Mouse (Mus musculus) right cerebral cortex, adult 18-20 months (tissue): ENCODE results near the gene Zscan25.
"Not testable (repeated sequence)": the region's sequence is repeated elsewhere in the genome, so short reads cannot be mapped to it uniquely, and the experiment has no call there.

ENCODE experiments used
- DNase-seq: peaks from one replicate; pipeline ENCODE4 v3.0.0; 2022; ENCODE audit warnings: mixed read lengths

Gene Zscan25

DNA sequence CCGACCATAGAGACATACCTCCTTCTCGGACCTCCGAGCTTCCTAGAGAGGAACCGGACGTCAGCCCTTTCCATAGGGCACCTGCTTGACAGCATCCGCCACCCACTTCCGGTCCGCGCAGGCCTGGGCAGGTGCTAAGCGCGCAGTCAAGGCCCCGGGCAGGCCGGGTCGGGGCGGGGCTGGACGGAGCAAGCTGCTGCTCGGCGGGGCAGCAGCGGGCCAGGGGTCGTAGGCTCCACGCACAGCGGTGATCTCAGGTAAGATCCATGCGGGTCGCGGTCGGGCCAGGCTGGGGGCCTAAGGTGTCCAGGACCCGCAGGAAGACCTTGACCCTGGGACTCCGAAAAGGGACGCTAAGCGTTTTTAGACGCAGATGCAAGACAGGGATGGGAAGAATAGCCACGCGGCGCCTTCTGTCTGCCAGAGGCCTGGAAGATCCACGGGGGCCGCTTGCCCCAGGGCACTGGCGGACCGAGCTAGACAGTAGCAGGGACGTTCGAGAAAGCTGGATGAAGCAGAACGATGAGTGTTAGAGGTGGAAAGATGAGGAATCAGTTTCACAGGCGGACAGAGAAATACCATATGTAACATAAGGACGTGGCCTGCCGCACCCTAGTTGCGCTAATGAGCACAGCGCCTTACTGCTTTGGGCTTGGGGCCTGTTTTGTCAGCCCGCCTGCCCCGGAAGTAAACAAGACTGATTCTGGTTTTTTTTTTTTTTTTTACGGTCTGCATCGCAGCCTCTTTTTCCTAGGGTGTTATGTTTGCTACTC, at the start of gene Zscan25:
Gene Zscan25 (plus strand): TSS at position 130 of the 773 bp plus-strand sequence.
- peak; percentile 94 for DNase-seq

DNA sequence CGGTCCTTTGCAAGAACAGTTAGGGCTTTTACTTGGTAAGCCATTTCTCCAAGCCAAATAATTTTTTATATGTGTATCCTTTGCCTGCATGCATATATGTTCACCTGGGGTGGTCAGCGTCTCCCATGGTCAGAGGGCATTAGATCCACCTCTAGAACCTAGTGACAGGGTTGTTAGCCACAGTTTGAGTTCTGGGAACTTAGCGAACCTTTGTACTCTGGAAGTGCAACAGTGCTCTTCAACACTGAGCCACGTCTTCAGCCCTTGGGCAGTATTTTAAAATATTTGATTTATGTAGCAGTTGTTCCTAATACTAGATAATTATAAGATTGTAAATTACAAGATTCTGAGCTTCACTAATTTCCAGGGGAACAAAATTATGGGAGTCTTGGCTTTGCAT, 49.7 kb upstream of the Zscan25 start:
- no peak for DNase-seq

DNA sequence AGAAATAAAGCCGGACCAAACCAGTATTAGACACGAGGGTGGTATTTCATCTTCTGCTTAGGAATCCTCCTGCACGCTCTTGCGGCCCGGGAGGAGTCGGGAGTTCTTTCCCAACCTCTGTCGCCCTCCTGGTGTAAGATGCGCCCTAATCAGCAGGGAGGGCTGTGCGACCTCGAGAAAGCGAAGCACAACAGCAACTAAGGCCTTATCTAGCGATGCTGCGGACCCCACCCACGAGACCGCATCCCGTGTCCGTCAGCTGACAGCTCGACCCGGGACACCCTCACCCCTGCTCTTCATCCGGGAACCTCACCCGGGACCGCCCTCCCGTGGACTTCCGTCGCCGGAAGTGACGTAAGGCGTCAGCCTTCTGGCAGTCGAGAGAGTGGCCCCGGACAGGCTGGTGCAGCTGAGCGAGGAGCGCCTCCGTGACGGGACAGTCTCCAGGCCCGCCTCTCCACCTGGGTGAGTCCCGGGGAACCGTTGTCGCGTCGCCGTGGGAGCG, 48.9 kb upstream of the Zscan25 start, which contains the start of gene Zfp655:
Gene Zfp655 (plus strand): TSS at position 349 of the 505 bp plus-strand sequence.
- peak; percentile 98 for DNase-seq

DNA sequence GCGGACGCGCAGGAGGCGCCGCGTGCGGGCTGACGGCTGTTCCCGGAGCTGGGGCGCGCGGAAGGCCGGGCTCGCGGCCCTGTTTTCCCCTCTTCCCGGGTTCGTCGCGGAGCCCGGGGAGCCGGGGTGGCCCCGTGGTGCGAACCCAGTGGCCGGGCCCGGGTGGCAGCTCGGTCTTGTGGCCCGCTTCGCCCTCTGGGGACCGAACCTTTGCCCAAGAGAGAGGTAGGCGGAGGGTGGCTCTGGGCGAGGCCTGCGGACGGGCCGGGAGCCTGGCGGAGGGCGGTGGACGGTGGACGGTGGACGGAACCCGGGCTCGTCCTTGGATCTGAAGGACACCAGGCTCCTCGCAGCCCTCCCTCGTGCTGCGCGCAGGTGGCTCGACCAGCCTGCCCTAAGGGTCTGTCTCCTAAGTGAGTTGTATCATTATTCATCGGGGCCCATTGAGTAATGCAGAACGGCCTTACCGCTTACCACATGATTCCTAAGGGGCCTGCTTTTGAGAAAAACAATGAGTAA, 48.3 kb upstream of the Zscan25 start:
- no peak for DNase-seq

DNA sequence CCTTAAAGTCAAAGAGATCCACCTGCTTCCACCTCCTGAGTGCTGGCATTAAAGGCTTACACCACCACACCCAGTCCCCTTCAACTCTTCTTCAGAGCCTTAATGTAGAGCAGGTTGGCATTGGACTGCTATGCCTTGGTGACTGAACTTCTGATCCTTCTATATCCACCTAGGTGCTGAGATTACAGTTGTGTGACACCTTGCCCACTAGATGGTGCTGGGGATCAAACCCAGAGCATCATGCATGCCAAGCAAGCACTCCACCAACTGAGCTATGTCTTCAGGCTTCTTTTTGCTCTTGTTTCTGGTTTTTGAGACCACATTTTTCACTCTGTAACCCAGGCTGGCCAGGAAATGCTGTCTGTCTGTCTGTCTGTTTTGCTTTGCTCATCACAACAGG, 45.7 kb upstream of the Zscan25 start:
- DNase-seq = peak; percentile 25

DNA sequence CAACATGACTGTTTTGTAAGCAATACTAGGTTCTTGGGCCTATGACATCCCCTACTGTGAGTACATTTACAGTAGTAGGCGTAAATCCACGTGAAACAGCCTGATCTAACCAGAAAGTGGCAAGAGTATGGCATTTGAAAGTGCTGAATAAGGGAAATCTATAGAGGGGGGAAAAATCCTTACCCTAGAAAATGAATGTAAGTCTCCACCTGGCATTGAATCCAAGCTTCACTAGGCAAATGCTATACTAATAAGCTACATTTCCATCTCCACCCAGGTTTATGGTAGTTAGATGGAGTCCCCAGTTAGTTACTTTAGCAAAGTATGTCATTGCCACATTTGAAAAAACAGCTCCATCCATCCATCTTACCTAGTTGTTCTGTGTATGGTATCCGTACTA, 30.8 kb upstream of the Zscan25 start:
- DNase-seq = no peak

DNA sequence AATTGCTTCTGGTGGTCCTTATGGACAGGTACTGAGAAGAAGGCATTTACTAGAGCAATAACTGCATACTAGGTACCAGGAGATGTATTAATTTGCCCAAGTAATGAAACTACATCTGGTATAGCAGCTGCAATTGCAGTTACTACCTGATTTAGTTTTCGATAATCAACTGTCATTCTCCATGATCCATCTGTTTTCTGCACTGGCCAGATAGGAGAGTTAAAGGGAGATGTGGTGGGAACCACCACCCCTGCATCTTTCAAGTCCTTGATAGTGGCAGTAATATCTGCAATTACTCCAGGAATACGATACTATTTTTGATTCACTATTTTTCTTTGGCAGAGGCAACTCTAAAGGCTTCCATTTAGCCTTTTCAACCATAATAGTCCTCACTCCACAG, 6.7 kb upstream of the Zscan25 start:
- not testable (repeated sequence) for DNase-seq

DNA sequence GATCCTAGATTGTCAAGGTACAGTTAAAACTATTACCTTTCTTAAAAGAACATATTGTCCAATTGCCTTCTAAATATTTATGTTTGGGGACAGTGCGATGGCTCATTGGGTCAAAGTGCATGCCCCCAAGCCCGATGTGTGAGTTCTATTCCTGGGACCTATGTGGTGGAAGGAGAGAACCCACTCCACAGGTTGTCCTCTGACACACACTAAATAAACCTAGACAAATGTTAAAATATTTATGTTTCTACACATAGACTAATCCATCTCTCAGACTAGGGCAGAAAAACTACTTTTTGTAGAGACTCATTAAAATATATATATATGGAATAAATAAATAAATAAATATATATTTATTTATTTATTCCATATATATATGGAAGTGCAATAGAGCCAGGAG, 352 bp upstream of the Zscan25 start:
- no peak for DNase-seq

DNA sequence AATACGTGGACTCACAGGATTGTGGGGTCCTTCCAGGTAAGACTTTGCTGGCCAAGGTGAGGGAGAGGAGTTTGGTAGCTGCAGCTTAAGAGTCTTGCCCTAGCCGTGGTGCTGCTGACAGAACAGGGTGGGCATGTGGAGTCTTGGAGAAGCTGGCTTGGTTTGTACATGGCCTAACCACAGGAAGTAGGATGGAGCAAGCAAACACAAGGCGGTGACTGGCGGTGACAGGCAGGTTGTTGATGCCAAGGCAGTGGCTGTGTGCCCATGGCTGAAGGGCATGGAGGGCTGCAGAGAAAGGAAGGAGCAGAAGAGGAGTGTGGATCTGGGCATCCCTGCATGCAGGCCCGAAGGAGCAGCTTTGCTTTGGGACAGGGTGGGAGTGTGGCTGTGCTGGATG, 8.1 kb downstream of the Zscan25 start:
- DNase-seq = no peak

DNA sequence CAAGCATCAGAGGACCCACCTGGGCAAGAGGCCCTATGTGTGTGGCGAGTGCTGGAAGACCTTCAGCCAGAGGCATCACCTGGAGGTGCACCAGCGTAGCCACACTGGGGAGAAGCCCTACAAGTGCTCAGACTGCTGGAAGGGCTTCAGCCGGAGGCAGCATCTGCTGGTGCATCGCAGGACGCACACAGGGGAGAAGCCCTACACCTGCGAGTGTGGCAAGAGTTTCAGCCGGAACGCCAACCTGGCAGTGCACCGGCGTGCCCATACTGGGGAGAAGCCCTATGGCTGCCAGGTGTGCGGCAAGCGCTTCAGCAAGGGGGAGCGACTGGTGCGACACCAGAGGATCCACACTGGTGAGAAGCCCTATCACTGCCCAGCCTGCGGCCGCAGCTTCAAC, 10.4 kb downstream of the Zscan25 start:
- no peak for DNase-seq

DNA sequence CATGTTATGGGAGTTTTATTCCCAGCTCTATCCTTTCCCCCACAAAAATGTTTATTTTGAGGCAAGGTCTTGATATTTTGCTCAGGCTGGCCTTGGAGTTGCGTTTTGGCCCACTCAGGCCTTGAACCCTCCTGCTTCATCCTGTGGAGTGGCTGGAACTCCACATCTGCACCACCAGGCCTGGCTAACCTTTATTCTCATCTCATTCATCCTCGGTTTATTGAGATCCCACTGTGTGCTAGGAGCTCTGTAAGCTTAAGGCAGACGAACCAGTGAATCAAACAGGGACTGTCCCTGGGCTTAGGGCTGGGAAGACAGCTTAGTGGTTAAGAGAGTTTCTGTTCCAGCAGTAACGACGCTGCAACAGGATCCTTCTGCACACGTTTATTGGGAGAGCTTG, 12.1 kb downstream of the Zscan25 start:
- DNase-seq = no peak

DNA sequence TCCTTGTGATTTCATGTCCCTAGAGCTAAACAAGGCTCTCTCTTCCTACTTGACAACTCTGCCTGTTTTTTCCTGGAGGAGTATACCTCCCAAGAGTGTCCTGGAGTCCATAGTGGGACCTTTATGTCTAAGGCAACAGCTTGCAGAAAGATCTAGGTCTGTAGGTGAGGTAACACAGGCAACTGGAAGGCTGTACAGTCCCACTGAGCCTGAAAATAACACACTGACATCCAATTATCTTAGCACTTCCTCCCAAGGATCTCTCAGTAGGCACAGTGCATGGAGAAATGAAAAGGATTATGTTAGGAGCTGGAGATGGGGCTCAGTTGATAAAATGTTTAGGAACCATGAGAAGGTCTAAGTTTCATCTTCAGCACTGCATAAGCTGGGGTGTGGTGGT, 20.2 kb downstream of the Zscan25 start:
- DNase-seq = no peak

DNA sequence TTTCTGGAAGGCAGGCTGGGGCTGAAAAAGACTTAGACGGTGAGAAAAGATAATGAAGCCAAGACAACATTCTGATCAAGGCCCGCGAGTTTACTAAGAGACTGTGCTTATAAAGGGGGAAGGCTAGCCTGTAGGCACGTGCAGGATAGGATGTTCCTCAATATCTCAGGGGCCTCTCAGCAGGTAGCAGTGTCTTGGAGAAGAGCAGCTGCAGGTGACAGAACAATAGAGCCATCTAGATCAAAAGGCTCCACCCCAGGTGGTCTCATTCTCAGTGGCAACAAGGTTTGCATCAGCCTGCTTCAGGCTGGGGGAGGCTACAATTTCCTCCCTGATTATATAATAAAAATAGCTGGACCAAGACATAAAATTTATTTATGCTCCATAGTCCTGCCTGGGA, 21.5 kb downstream of the Zscan25 start:
- DNase-seq = not testable (repeated sequence)

DNA sequence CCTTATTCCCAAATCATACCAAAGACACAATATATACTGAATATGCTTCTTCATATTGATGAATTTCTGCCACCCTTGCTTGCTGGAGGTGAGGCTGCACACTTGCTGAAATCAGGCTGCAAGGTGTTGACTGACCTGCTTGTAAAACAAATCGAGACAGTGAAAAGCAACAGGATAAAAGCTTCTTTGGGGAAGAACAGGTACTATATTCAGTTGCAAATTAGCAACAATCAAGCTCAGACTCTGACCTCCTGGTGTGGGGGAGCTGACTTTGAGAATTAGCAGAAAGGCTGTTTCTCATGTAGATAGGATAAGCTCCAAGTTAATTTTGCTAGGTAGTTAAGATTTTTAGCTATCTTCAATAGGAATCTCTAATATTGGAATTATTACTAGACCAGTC, 22.1 kb downstream of the Zscan25 start:
- DNase-seq = no peak

DNA sequence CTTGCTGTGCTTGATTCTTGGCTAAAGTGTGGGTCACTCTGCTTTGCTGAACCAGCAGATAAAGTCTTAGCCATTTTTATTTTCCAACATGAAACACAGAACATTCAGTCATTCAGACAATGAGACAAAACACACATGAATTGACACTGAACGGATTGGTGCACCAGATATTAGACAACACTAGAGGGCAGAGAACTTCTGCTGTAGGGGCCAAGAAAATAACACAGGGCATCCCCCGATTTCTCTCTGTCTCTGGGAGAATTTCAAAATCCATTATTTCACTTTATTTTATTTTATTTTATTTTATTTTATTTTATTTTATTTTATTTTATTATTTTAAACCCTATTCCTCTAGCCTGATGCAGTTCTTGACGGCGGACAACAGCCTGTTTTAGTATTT, 26.7 kb downstream of the Zscan25 start:
- not testable (repeated sequence) for DNase-seq

DNA sequence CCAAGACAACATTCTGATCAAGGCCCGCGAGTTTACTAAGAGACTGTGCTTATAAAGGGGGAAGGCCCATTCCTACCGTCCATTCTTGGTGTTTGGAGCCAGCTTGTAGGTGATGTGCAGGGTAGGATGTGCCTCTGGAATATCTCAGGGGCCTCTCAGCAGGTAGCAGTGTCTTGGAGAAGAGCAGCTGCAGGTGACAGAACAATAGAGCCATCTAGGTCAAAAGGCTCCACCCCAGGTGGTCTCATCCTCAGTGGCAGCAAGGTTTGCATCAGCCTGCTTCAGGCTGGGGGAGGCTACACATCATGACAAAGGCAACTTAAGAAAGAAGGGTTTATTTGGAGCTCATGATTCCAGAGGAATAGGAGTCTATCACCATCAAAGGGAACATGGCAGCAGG, 27.5 kb downstream of the Zscan25 start:
- not testable (repeated sequence) for DNase-seq

DNA sequence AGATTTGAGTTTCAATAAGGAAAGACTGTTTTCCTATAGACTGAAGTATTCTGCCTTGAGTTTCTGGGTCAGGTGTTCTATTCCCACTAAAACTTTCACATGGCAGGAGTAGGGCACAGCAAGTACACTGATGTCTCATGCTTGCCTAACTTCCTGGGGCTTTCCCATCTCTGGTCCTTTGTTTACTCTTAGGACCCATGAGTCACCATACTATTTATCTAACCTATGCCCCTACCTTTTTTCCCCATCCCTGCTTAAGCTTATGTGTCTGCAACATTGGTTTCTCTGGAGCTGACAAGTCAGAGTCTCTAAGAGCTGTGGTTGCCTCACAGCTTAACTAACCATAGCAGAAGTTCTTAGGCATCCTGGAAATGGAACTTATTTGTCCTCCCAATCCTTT, 33.5 kb downstream of the Zscan25 start:
- no peak for DNase-seq

DNA sequence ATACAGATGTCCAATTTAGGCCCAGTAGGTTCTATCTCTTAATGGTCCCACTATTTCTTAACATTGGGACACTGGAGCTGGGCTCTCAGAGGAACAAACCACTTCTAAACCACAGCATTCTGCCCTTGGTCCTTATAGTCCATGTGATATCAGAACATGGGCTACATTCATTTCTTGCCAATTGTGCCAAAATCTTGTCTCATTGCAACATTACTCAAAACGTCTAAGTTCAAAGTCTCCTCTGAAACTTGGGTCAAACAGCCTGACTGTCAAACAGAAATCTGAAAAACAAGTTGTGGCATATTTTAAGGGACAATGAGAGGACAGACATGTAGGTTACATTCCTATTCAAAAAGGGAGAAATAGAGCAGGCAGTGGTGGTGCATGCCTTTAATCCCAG, 36.8 kb downstream of the Zscan25 start:
- no peak for DNase-seq

DNA sequence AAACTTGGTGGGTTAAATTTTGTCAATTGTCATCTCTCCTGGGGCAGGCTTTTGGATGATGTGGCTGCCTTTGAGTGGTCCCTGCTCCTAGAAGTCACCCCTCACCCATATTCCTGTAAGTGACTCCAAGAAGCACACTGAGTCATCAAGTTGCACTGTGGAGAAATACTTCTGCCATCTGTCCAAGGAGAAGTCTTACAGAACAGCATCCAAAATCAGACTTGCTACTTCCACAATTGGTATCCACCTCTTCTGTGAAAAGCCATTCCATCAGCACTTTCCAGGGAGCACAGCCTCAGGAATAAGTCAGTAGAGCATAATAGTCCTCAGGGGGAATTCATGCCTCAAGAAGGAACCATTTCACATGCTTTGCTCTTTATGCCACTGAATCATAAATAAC, 58.5 kb downstream of the Zscan25 start:
- peak; percentile 45 for DNase-seq
